In genomic region chr1:47488581-47489204, GRCm38 (mm10) we compare ENCODE assay signal across 16 mouse cellular contexts.
A peak's percentile ranks its signal among the peaks of the same experiment; 100 is the strongest.
DNase-seq lines count a peak whose midpoint lies in the region; ATAC-seq lines count a peak whose summit lies in the region.
"Had no signal": no experiment of that assay in that cellular context is flagged by ENCODE, and none has a peak within 500 bp of the region (broad histone marks: within the 10 kb centered on the region; RNA-seq: fewer than 3 reads in every experiment).

No protein-coding gene starts in this region.

- H3K4me1 ChIP-seq in forebrain, embryonic 15.5 days = no peaks in the 10 kb centered on the region
- no peaks in the 10 kb centered on the region for H3K4me1 ChIP-seq in hindbrain, embryonic 14.5 days (replicated peaks; ENCODE audit: control insufficient read depth, insufficient read depth, low read length)
- H3K4me1 ChIP-seq: forebrain, embryonic 10.5 days; hindbrain, embryonic 15.5 days; limb, embryonic 13.5 days; midbrain, embryonic 12.5 days had no signal

- ATAC-seq in forebrain, embryonic 15.5 days (replicated peaks) = no peak
- ATAC-seq in hindbrain, embryonic 14.5 days (ENCODE audit: low FRiP score) = no peak
- ATAC-seq: intestine, postnatal 0 days had no signal

- H3K27me3 ChIP-seq in forebrain, embryonic 15.5 days = no peaks in the 10 kb centered on the region
- no peaks in the 10 kb centered on the region for H3K27me3 ChIP-seq in hindbrain, embryonic 14.5 days (ENCODE audit: control insufficient read depth, insufficient read depth, low read length)
- H3K27me3 ChIP-seq: hindbrain, embryonic 15.5 days; limb, embryonic 13.5 days; midbrain, embryonic 12.5 days had no signal

- H3K4me3 ChIP-seq in forebrain, embryonic 15.5 days = no peak overlapping the region
- H3K4me3 ChIP-seq in hindbrain, embryonic 14.5 days (replicated peaks; ENCODE audit: low read length) = no peak overlapping the region
- H3K4me3 ChIP-seq: forebrain, embryonic 10.5 days; hindbrain, embryonic 15.5 days; limb, embryonic 13.5 days; midbrain, embryonic 12.5 days had no signal

- no peaks in the 10 kb centered on the region for H3K9me3 ChIP-seq in forebrain, embryonic 15.5 days
- H3K9me3 ChIP-seq in hindbrain, embryonic 14.5 days (ENCODE audit: control insufficient read depth, low read length) = no peaks in the 10 kb centered on the region
- H3K9me3 ChIP-seq: forebrain, embryonic 10.5 days; hindbrain, embryonic 15.5 days; limb, embryonic 13.5 days; midbrain, embryonic 12.5 days had no signal

- no peak overlapping the region for H3K27ac ChIP-seq in forebrain, embryonic 15.5 days (replicated peaks)
- no peak overlapping the region for H3K27ac ChIP-seq in hindbrain, embryonic 14.5 days
- H3K27ac ChIP-seq: forebrain, embryonic 10.5 days; hindbrain, embryonic 15.5 days; limb, embryonic 13.5 days; liver, embryonic 14.5 days; midbrain, embryonic 12.5 days; stomach, postnatal 0 days had no signal

- no peak overlapping the region for H3K4me2 ChIP-seq in forebrain, embryonic 15.5 days (replicated peaks)
- H3K4me2 ChIP-seq in hindbrain, embryonic 14.5 days (replicated peaks) = no peak overlapping the region
- H3K4me2 ChIP-seq: hindbrain, embryonic 15.5 days; limb, embryonic 13.5 days; midbrain, embryonic 12.5 days had no signal

- no peak overlapping the region for H3K9ac ChIP-seq in forebrain, embryonic 15.5 days (replicated peaks)
- no peak overlapping the region for H3K9ac ChIP-seq in hindbrain, embryonic 14.5 days
- H3K9ac ChIP-seq: hindbrain, embryonic 15.5 days; limb, embryonic 13.5 days; liver, embryonic 14.5 days; midbrain, embryonic 12.5 days had no signal

- no peaks in the 10 kb centered on the region for H3K36me3 ChIP-seq in forebrain, embryonic 15.5 days
- no peaks in the 10 kb centered on the region for H3K36me3 ChIP-seq in hindbrain, embryonic 14.5 days (replicated peaks; ENCODE audit: control insufficient read depth, insufficient read depth)
- H3K36me3 ChIP-seq: forebrain, embryonic 10.5 days; hindbrain, embryonic 15.5 days; limb, embryonic 13.5 days; midbrain, embryonic 12.5 days had no signal

- 82% methylated on average over 7 of the region's 7 CpGs for WGBS in forebrain, embryonic 15.5 days
- 69% methylated on average over 7 of the region's 7 CpGs for WGBS in hindbrain, embryonic 14.5 days

- DNase-seq in left cerebral cortex, adult 18-20 months (ENCODE audit: low spot score in 2 of 2) = peak; percentile 12 to 36
- DNase-seq in left cerebral cortex, postnatal 10 days (ENCODE audit: extremely low spot score in 1 of 2, low spot score in 2 of 2) = no peak
- peak; percentile 13 for DNase-seq in WW6 (ENCODE audit: low read depth, low spot score)
- DNase-seq in embryo, embryonic 11 days = peak; percentile 9
- peak; percentile 26 for DNase-seq in telencephalon, adult 2 months (ENCODE audit: low read depth, low spot score)
- no peak for DNase-seq in hindbrain, embryonic 14.5 days (ENCODE audit: low spot score)
- DNase-seq: cerebellum, adult 2 months; gastrocnemius, postnatal 36 days had no signal

- intact Hi-C loops in left cerebral cortex, postnatal 10 days (cut with DNase I) = no loop called here

Comparison
In these comparisons a context has a peak if more than half of its experiments do, and no peak if none do; other contexts are left out.
1. DNase-seq: peak in left cerebral cortex, adult 18-20 months (2 of 2), WW6 (single experiment), embryo, embryonic 11 days (single experiment) and telencephalon, adult 2 months (single experiment); none in left cerebral cortex, postnatal 10 days (0 of 2) and hindbrain, embryonic 14.5 days (single experiment).